Mouse (Mus musculus): ENCODE measurements at regions not wholly inside any gene's neighbourhood (a gene's known extent, or its start where the extent isn't known, plus 50 kb on each side); places are given as distances from the start of the nearest gene placed in this dataset.

DNA sequence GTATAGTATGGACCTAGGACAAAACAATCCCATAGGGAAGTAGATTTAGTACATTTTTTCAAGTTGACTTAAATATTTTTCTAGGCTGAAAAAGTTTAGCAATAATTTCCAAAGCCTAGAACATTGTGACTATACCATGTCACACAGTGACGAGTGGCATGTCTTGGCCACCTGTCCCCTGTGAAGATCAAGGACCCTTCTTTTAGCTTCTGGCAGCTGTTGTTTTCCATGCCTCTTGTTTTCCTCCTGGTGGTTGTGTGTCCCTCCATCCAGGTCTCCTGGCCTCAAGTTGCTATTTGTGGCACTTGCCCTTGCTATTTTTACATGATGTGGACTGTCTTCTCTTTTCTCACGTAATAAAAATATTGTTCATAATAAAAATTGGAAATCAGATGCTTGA lies 427.2 kb upstream of the Mef2c start:
- TF ChIP-seq CTCF (IDR thresholded peaks at IDR 0.05; ENCODE audit: insufficient read depth, low read depth, low read length) (no peak), POLR2A (IDR thresholded peaks at IDR 0.05; ENCODE audit: insufficient read depth, low read depth, low read length) (no peak)

Measured in olfactory bulb, adult 2 months (tissue).